Mouse (Mus musculus): ENCODE data around the gene Ndrg3. TPM values are rescaled to one million over a fixed set of nuclear protein-coding genes. Genes with fewer than 3 reads are reported as not detected.

The Ndrg3 gene
- polyA plus RNA-seq, 1 experiment from 2014 or later, result 68.1 TPM

- no peak overlapping the region for H3K9ac ChIP-seq
- no peaks in the 10 kb centered on the region for H3K36me3 ChIP-seq (ENCODE audit: poor library complexity, severe bottlenecking)
- no peak overlapping the region for H3K27ac ChIP-seq
- no peak overlapping the region for H3K4me2 ChIP-seq
- 92% methylated on average over 3 of the region's 3 CpGs for WGBS
- H3K4me3 ChIP-seq, result no peak overlapping the region
- no peaks in the 10 kb centered on the region for H3K9me3 ChIP-seq (replicated peaks)
- H3K27me3 ChIP-seq, result no peaks in the 10 kb centered on the region
- ATAC-seq, result no peak
- peaks cover 21% of the 10 kb centered on the region for H3K4me1 ChIP-seq
Observed at GRCm38 (mm10) chr2:156987316-156987715, 4.5 kb downstream of the Ndrg3 start.

DNA sequence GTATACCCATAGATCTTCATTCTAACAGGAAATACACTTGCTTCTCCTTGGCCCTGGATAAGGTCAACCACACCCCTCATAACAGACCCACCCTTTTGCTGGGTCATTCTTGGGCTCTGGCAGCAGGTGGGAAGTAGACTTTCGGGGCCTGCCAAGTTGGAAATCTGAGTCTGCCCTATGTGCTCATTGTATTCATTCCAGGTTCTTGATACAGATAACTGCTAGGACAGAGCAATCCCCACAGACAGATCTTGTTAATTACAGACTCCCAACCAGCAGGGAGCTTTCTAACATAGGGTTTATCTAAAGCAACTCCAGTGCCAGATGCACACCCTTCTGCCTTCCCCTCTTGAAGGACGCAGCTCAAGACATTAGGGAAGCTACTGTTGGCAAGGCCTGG is 9.0 kb downstream of the Ndrg3 start:
- Histone ChIP-seq H3K4me3 (no peak overlapping the region), H3K36me3 (ENCODE audit: poor library complexity, severe bottlenecking) (no peaks in the 10 kb centered on the region), H3K9me3 (replicated peaks) (no peaks in the 10 kb centered on the region), H3K4me1 (0 out of 2 replicates have a peak, but pooled peaks cover 1% of the 10 kb centered on the region), H3K4me2 (no peak overlapping the region), H3K27me3 (no peaks in the 10 kb centered on the region), H3K27ac (no peak overlapping the region), H3K9ac (no peak overlapping the region)
- 76% methylated on average over 2 of the region's 2 CpGs for WGBS
- no peak for ATAC-seq

- Histone ChIP-seq H3K4me3 (no peak overlapping the region), H3K4me1 (peaks cover 4% of the 10 kb centered on the region), H3K9ac (no peak overlapping the region), H3K27me3 (no peaks in the 10 kb centered on the region), H3K9me3 (replicated peaks) (no peaks in the 10 kb centered on the region), H3K27ac (no peak overlapping the region), H3K4me2 (no peak overlapping the region), H3K36me3 (ENCODE audit: poor library complexity, severe bottlenecking) (no peaks in the 10 kb centered on the region)
- no peak for ATAC-seq
- 89% methylated on average over 4 of the region's 4 CpGs for WGBS
Observed at GRCm38 (mm10) chr2:156981291-156981690, 10.6 kb downstream of the Ndrg3 start.

DNA sequence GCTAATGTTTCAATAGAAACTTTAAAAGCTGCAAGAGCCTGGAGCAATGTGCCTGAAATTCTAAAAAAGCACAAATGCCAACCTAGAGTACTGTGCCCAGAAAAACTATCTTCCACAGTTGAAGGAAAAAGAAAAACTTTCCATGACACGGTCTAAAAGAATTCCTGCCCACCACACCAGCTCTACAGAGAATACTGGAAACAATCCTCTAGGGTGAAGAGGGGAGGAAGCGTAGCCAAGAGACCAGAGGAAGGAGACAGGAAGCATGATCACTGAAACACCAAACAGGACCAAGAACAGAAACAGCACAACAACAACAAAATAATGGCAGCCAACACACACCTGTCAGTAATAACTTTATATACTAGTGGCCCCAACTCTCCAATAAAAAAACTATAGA is 11.8 kb downstream of the Ndrg3 start:
- Histone ChIP-seq H3K9me3 (replicated peaks) (no peaks in the 10 kb centered on the region), H3K36me3 (ENCODE audit: poor library complexity, severe bottlenecking) (no peaks in the 10 kb centered on the region), H3K9ac (no peak overlapping the region), H3K27me3 (no peaks in the 10 kb centered on the region), H3K4me3 (no peak overlapping the region), H3K4me2 (no peak overlapping the region), H3K27ac (no peak overlapping the region), H3K4me1 (peaks cover 4% of the 10 kb centered on the region)
- 97% methylated on average over 2 of the region's 2 CpGs for WGBS
- no peak for ATAC-seq

GRCm38 (mm10) chr2:156976711-156977110 is 15.1 kb downstream of the Ndrg3 start:
- H3K27ac ChIP-seq, result no peak overlapping the region

DNA sequence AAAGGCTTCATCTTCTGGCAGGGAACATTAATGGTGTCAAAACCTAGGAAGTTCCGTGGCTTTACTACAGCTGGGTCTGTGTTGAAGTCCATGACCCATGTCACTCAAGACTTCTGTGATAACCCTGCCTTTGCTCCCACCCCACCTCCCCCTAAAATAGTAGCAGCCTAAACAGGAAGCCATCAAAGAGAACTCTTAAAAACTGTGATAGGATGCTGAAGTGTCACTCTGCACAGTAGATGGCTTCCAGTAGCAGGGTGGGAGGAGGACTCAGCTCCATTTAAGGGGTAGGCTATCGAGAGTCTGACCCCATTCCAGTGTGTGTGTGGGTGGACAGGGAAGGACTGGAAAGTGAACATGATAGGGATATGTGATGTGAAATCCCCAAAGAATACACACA is 16.9 kb downstream of the Ndrg3 start:
- Histone ChIP-seq H3K4me3 (no peak overlapping the region), H3K9me3 (replicated peaks) (no peaks in the 10 kb centered on the region), H3K27me3 (no peaks in the 10 kb centered on the region), H3K4me1 (peaks cover 4% of the 10 kb centered on the region), H3K4me2 (no peak overlapping the region), H3K27ac (no peak overlapping the region), H3K9ac (no peak overlapping the region), H3K36me3 (ENCODE audit: poor library complexity, severe bottlenecking) (no peaks in the 10 kb centered on the region)
- 81% methylated on average over 2 of the region's 2 CpGs for WGBS
- ATAC-seq, result no peak

More at GRCm38 (mm10) chr2:156976711-156977110, 15.1 kb downstream of the Ndrg3 start:
- H3K27me3 ChIP-seq, result no peaks in the 10 kb centered on the region
- peaks cover 4% of the 10 kb centered on the region for H3K4me1 ChIP-seq
- H3K4me2 ChIP-seq, result no peak overlapping the region
- no peak for ATAC-seq
- H3K9me3 ChIP-seq (replicated peaks), result no peaks in the 10 kb centered on the region
- H3K36me3 ChIP-seq (ENCODE audit: poor library complexity, severe bottlenecking), result no peaks in the 10 kb centered on the region
- H3K4me3 ChIP-seq, result no peak overlapping the region
- H3K9ac ChIP-seq, result no peak overlapping the region

- no peak overlapping the region for H3K9ac ChIP-seq
- no peak for ATAC-seq
- H3K27me3 ChIP-seq, result no peaks in the 10 kb centered on the region
- H3K4me2 ChIP-seq, result no peak overlapping the region
- peaks cover 4% of the 10 kb centered on the region for H3K4me1 ChIP-seq
- no peak overlapping the region for H3K27ac ChIP-seq
- no peaks in the 10 kb centered on the region for H3K9me3 ChIP-seq (replicated peaks)
- H3K4me3 ChIP-seq, result no peak overlapping the region
- H3K36me3 ChIP-seq (ENCODE audit: poor library complexity, severe bottlenecking), result peaks cover 4% of the 10 kb centered on the region; the same call in 1 of the 2 replicates
- 82% methylated on average over 5 of the region's 5 CpGs for WGBS
Observed at GRCm38 (mm10) chr2:156973316-156974100, 18.3 kb downstream of the Ndrg3 start.

DNA sequence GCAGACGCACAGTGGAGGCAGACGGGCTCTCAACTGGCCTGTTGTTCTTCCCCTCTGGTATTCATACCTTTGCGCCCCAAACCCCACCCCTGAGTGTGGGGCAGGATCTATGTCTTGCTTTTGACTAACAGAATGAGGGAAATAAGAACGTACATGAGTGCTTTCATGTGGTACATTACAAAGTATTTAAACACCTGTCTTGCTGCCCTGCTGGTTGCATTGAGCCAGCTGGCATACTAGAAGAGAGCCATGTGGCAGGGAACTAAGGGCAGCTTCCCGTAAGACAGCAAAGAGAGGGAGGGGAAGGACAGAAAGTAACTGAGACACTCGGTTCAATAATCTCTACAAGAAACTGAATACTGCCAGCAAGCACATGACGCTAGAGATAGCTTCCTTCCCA is 21.6 kb downstream of the Ndrg3 start:
- WGBS, result 78% methylated on average over 7 of the region's 7 CpGs
- no peaks in the 10 kb centered on the region for H3K9me3 ChIP-seq (replicated peaks)
- no peaks in the 10 kb centered on the region for H3K27me3 ChIP-seq
- H3K4me2 ChIP-seq, result no peak overlapping the region
- H3K9ac ChIP-seq, result no peak overlapping the region
- no peaks in the 10 kb centered on the region for H3K4me1 ChIP-seq
- H3K36me3 ChIP-seq (ENCODE audit: poor library complexity, severe bottlenecking), result peaks cover 4% of the 10 kb centered on the region; the same call in 1 of the 2 replicates
- no peak overlapping the region for H3K27ac ChIP-seq
- no peak for ATAC-seq
- no peak overlapping the region for H3K4me3 ChIP-seq

- no peak for ATAC-seq
- Histone ChIP-seq H3K4me1 (no peaks in the 10 kb centered on the region), H3K4me2 (no peak overlapping the region), H3K36me3 (ENCODE audit: poor library complexity, severe bottlenecking) (peaks cover 4% of the 10 kb centered on the region; the same call in 1 of the 2 replicates), H3K4me3 (no peak overlapping the region), H3K9ac (no peak overlapping the region), H3K27me3 (no peaks in the 10 kb centered on the region), H3K27ac (no peak overlapping the region), H3K9me3 (replicated peaks) (no peaks in the 10 kb centered on the region)
- WGBS, result 83% methylated on average over 4 of the region's 4 CpGs
Observed at GRCm38 (mm10) chr2:156968501-156968900, 23.4 kb downstream of the Ndrg3 start.

DNA sequence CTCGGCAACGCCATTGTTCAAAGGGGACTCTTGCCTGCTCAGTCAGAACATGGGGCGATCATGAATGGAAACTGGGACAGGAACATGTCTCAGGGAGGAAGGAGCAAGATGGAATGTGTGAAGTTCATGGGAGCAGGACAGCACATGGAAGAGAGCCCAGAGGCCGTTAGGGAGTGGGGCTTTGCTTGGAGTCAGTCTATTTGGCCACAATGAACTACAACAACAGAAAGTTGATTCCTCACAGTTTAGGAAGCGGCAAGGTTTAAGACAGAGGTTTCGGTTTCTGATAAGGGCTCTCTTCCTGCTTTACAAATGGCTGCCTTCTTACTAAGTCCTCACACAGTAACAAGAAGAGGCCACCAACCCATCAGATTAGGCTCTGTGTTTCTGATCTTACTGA is 24.5 kb downstream of the Ndrg3 start:
- Histone ChIP-seq H3K4me2 (no peak overlapping the region), H3K27me3 (no peaks in the 10 kb centered on the region), H3K9ac (no peak overlapping the region), H3K4me1 (no peaks in the 10 kb centered on the region), H3K27ac (no peak overlapping the region), H3K9me3 (replicated peaks) (no peaks in the 10 kb centered on the region), H3K4me3 (no peak overlapping the region), H3K36me3 (ENCODE audit: poor library complexity, severe bottlenecking) (peaks cover 4% of the 10 kb centered on the region; the same call in 1 of the 2 replicates)
- ATAC-seq, result no peak
- 86% methylated on average over 6 of the region's 6 CpGs for WGBS

- Histone ChIP-seq H3K4me1 (no peaks in the 10 kb centered on the region), H3K4me2 (no peak overlapping the region), H3K9ac (no peak overlapping the region), H3K27me3 (no peaks in the 10 kb centered on the region), H3K27ac (no peak overlapping the region), H3K36me3 (ENCODE audit: poor library complexity, severe bottlenecking) (peaks cover under 1% of the 10 kb centered on the region; the same call in 1 of the 2 replicates), H3K9me3 (replicated peaks) (no peaks in the 10 kb centered on the region), H3K4me3 (no peak overlapping the region)
- no peak for ATAC-seq
- 96% methylated on average over 7 of the region's 7 CpGs for WGBS
Observed at GRCm38 (mm10) chr2:156963891-156964290, 28.0 kb downstream of the Ndrg3 start.

GRCm38 (mm10) chr2:156958496-156959252 is 33.2 kb downstream of the Ndrg3 start:
- Histone ChIP-seq H3K9ac (no peak overlapping the region), H3K27me3 (no peaks in the 10 kb centered on the region), H3K4me2 (no peak overlapping the region), H3K4me1 (no peaks in the 10 kb centered on the region), H3K4me3 (no peak overlapping the region), H3K27ac (no peak overlapping the region), H3K9me3 (replicated peaks) (no peaks in the 10 kb centered on the region), H3K36me3 (ENCODE audit: poor library complexity, severe bottlenecking) (0 out of 2 replicates have a peak, but pooled peaks cover 5% of the 10 kb centered on the region)
- ATAC-seq, result no peak
- WGBS, result 87% methylated on average over 9 of the region's 9 CpGs

Data from forebrain, embryonic 13.5 days (tissue).